Mouse (Mus musculus) liver, postnatal 0 days (tissue): ENCODE measurements around the gene Relb.

Experiments used
- CTCF ChIP-seq: sonication (generic); IDR thresholded peaks from 2 replicates; pipeline ENCODE4 v1.5.1; 2016; ENCODE audit warnings: antibody characterized with exemption, low read depth
- EP300 ChIP-seq: IDR thresholded peaks from 2 replicates; pipeline ENCODE4 v1.6.1; 2016; ENCODE audit warnings: antibody characterized with exemption, low read depth, mild to moderate bottlenecking

GRCm38 (mm10) chr7:19623433-19623832, 5.8 kb downstream of the Relb start:
- TF ChIP-seq CTCF (no peak), EP300 (no peak)
